Mouse (Mus musculus) lung, postnatal 14 days (tissue): ENCODE data around the gene Pltp.
"Not testable (repeated sequence)": the region's sequence is repeated elsewhere in the genome, so short reads cannot be mapped to it uniquely, and the experiment has no call there.

Source experiments
- DNase-seq: peaks from one replicate; pipeline ENCODE4 v3.0.0; 2021

Gene Pltp

GRCm38 (mm10) chr2:164878509-164879227, 21.2 kb upstream of the Pltp start:
- DNase-seq = peak; percentile 66

GRCm38 (mm10) chr2:164877376-164878215, 20.1 kb upstream of the Pltp start:
- DNase-seq = not testable (repeated sequence)

- DNase-seq = not testable (repeated sequence)
Observed at GRCm38 (mm10) chr2:164875648-164876047, 18.1 kb upstream of the Pltp start.

- DNase-seq = peak; percentile 58
Observed at GRCm38 (mm10) chr2:164874239-164874769, 16.8 kb upstream of the Pltp start.

DNA sequence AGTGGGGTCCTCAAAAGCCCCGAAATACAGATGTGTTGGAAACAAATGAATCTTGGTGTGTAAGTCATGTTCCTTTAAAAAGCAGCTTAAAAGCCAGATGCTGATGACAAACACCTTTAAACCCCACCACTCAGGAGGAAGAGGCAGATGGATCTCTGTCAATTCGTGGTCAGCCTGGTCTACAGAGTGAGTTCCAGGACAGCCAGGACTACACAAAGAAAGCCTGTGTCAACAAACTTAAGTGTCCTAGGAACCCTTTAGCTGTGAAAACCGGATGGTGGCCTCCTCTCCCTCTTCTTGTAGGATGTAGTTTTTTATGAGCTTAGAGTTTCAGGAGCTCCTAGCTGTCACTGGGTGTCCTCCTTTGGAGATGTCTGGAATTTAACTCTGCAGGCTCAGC, 16.1 kb upstream of the Pltp start:
- no peak for DNase-seq

DNA sequence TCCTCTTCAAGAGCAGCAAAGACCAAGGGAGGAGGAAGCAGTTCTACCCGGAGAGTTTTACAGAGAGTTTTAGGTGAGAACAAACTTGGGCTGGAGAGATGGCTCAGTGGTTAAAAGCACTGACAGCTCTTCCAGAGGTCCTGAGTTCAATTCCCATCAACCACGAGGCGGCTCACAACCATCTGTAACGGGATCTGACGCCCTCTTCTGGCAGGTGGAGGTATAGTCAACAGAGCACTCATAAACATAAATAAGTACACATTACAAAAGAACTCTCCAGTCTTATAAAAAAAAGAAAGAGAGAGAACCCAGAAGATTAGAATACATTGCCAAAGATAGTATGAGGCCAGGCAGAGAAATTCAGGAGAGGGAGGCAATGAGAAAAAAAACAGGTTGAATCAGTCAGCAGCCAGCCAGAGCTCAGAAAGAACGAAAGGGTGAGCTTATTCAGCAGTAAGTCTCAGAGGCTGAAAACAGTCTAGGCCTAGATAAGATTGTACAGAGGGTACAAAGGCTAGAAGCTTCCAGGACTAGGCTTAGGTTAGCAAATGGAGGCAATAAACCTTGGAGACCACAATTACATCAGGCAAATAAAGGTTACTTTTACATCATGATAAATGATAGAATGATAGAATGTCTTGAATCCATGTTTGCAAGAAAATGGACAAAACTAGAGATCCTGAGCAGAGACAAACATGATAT, 14.2 kb upstream of the Pltp start:
- DNase-seq = no peak

GRCm38 (mm10) chr2:164868491-164868890, 11.0 kb upstream of the Pltp start:
- no peak for DNase-seq

DNA sequence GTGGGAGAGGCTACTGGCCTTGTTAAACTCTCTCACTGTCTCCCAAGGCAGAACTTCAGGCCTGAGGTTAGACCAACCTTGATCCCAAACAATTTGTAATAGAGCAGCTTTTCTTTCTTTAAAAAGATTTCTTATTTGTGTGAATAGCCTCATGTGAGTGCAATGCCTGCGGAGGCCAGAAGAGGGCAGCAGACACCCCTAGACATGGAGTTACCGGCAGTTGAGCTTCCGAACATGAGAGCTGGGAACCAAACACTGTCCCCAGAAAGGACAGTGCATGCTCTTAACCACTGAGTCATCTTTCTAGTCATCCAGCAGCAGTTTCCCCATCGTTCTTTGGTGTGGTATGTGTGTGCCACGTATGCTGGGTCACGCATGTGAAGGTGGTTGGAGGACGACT, 10.1 kb upstream of the Pltp start:
- DNase-seq = peak; percentile 59

DNA sequence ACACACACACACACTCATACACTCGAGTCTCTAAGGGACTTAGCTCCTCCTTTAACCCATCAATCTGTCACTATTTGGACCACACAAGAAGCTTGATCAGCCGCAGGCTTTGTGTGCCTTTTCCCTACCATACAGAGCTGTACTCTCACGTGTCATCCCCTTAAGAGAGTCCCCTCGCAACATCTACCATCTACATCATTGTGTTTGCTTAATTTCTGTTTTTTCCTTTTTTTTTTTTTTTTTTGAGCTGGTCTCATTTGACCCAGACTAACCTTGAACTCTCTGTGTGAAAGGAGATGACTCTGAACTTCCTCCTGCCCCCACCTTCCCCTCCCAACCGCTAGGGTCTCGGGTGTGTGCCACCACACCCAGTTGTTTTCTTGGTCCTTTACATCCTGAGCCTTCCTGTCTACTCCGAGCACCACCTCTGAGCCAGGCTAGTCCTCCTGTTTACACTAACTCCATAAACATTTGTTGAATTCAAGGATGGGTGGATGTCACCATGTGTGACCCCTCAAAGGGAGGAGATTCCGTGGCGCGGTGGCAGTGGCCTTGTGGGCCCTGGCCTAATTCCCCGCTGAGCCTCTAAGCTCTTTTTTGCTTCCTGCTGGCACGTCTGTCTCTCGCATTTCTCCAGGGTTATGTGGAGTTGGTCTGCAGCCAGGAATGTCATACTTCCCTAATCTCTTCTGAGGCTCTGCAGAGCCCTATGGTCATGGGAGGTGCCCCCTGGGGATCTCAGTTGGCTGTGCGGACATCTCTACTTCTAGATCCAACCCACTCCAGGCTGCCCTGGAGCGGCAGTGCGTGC, 9.4 kb upstream of the Pltp start:
- DNase-seq = peak; percentile 83

- DNase-seq = no peak
Observed at GRCm38 (mm10) chr2:164864593-164864992, 7.1 kb upstream of the Pltp start.

- not testable (repeated sequence) for DNase-seq
Observed at GRCm38 (mm10) chr2:164863411-164863810, 5.9 kb upstream of the Pltp start.

DNA sequence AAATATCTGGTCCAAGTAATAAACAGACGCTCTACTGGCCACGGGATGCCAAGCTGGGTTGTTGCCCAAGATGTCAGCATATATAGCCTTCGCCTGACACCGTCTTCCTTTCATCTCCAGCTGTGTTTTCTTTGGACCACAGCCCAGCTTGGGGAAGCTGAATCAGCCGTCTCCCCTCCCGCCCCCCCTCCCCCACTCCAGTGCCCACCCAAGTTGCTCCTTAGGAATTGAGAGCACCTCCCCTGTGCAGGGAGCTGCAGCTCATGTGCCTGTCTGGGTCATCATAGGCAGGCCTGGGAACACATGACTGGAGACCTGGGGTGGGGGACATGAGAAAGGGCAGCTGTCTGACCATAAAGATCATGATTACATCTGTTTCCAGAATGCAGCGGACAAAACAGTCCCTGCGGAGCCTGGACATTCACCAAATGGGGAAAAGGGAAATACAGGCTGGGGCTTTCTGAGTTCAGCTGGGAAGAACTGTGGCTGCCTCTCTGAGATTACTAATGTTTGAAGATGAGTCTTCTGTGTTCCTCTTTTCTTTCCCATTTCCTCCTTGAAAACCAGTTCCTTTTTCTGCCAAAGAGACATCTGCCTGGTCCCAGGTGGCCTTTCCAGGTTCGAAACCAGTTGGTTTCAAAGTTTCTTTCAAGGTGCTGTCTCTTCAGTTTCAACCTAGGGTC, 4.8 kb upstream of the Pltp start:
- peak; percentile 85 for DNase-seq

DNA sequence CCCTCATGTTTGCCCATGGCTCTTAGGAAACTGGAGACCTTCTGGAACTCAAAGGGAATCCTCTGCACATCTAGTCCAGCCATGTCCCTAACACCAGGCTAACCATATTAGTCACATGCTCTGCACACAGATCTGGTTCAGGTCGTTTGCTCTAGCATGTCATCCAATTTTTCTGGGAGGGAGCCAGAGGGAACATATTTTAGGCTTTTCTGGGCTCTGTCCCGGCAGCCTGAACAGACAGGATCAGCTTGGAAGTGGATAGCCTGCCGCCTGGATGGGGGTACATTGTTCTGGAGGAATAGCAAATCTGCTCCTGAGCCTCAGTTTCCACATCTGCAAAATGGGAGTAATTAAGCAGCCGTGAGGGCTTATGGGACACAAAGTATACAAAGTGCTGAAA, 3.6 kb upstream of the Pltp start:
- DNase-seq = no peak

GRCm38 (mm10) chr2:164859640-164860432, 2.3 kb upstream of the Pltp start:
- no peak for DNase-seq

GRCm38 (mm10) chr2:164859155-164859554, 1.6 kb upstream of the Pltp start:
- DNase-seq = no peak

DNA sequence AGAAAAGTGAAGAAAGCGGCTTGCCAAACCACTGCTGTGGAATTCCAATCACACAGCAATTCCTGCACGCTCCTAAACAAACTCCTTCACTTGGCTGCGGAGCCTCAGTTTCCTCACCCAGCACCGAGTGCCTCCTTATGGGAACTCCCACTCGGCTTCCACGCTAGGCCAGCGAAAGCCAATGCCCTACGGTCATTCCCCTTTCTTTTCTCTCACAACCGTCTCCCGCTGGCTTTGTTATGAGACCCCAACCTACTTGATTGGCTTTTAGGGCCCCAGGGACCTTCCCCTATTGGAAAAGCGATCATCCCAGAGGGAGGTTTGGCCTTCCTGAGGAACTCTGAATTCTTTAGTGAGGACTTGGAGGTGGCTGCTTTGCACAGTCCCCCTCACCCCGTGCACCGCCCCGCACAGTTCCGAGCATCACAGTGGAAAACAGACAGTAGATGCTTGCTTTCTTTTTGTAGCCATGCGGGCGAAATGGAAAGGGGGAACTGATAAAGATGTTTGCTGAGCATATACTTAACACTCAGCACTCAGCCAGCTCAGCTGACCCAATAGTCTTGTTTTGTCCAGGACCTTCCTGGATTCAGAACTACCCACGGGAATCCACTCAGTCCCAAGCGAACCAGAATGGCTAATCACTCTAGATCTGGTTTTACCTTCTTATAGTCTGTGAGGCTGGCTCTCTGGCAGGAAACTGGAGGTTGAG, 487 bp upstream of the Pltp start:
- no peak for DNase-seq

- DNase-seq = no peak
Observed at GRCm38 (mm10) chr2:164856309-164857100, 1.0 kb downstream of the Pltp start.

DNA sequence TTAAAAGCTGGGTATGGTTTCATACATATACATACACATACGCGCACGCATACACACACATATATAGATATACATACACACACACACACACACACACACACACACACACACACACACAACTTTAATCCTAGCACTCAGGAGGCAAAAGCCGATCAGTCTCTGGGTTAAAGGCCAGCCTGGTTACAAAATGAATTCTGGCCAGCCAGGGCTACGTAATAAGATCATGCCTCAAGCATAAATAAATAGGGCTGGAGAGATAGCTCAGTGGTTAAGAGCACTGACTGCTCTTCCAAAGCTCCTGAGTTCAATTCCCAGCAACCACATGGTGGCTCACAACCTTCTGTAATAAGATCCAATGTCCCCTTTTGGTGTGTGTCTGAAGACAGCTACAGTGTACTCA, 1.9 kb downstream of the Pltp start:
- DNase-seq = not testable (repeated sequence)

GRCm38 (mm10) chr2:164850061-164850460, 7.5 kb downstream of the Pltp start:
- DNase-seq = no peak
